Comparison of ENCODE assay signal across 22 mouse cellular contexts in genomic region chr16:54648728-54649525, GRCm38 (mm10).
DNase-seq lines count a peak whose midpoint lies in the region; ATAC-seq lines count a peak whose summit lies in the region.
"Had no signal": no experiment of that assay in that cellular context is flagged by ENCODE, and none has a peak within 500 bp of the region (broad histone marks: within the 10 kb centered on the region; RNA-seq: fewer than 3 reads in every experiment).

No protein-coding gene starts in this region.

- H3K9ac ChIP-seq in forebrain, embryonic 12.5 days, result no peak overlapping the region
- H3K9ac ChIP-seq in forebrain, embryonic 11.5 days (ENCODE audit: low read length), result no peak overlapping the region
- no peak overlapping the region for H3K9ac ChIP-seq in forebrain, embryonic 16.5 days (replicated peaks; ENCODE audit: low read depth, low read length)
- H3K9ac ChIP-seq: embryonic facial prominence, embryonic 12.5 days; hindbrain, embryonic 12.5 days had no signal

- WGBS in forebrain, embryonic 12.5 days, result 57% methylated on average over 7 of the region's 7 CpGs
- WGBS in forebrain, embryonic 11.5 days, result 71% methylated on average over 7 of the region's 7 CpGs
- 33% methylated on average over 7 of the region's 7 CpGs for WGBS in forebrain, embryonic 16.5 days

- no peaks in the 10 kb centered on the region for H3K36me3 ChIP-seq in forebrain, embryonic 12.5 days (replicated peaks)
- H3K36me3 ChIP-seq in forebrain, embryonic 11.5 days (ENCODE audit: control insufficient read depth, insufficient read depth, low read length), result no peaks in the 10 kb centered on the region
- H3K36me3 ChIP-seq in forebrain, embryonic 16.5 days (ENCODE audit: control insufficient read depth, insufficient read depth), result no peaks in the 10 kb centered on the region
- H3K36me3 ChIP-seq: embryonic facial prominence, embryonic 12.5 days; G1E; heart, embryonic 10.5 days; hindbrain, embryonic 12.5 days had no signal

- H3K4me2 ChIP-seq in forebrain, embryonic 12.5 days, result no peak overlapping the region
- H3K4me2 ChIP-seq in forebrain, embryonic 11.5 days (ENCODE audit: low read depth, low read length, severe bottlenecking), result no peak overlapping the region
- H3K4me2 ChIP-seq in forebrain, embryonic 16.5 days (ENCODE audit: low read length), result no peak overlapping the region
- H3K4me2 ChIP-seq: embryonic facial prominence, embryonic 12.5 days; hindbrain, embryonic 12.5 days had no signal

- ATAC-seq in forebrain, embryonic 12.5 days (ENCODE audit: low FRiP score), result peak; percentile 61; the same call in 1 of the 2 replicates
- ATAC-seq in forebrain, embryonic 11.5 days (replicated peaks; ENCODE audit: low FRiP score), result no peak
- peak; percentile 79 for ATAC-seq in forebrain, embryonic 16.5 days
- ATAC-seq: CD4-positive, CD25-positive, alpha-beta regulatory T cell, adult 4 months; hindbrain, embryonic 16.5 days; inflammation-experienced regulatory T-cells, adult 6 months; intestine, postnatal 0 days had no signal

- H3K9me3 ChIP-seq in forebrain, embryonic 12.5 days, result no peaks in the 10 kb centered on the region
- no peaks in the 10 kb centered on the region for H3K9me3 ChIP-seq in forebrain, embryonic 11.5 days (ENCODE audit: control insufficient read depth, low read length)
- no peaks in the 10 kb centered on the region for H3K9me3 ChIP-seq in forebrain, embryonic 16.5 days (ENCODE audit: control insufficient read depth, low read length)
- H3K9me3 ChIP-seq: embryonic facial prominence, embryonic 12.5 days; G1E; heart, embryonic 10.5 days; hindbrain, embryonic 12.5 days had no signal

- H3K4me3 ChIP-seq in forebrain, embryonic 12.5 days (replicated peaks), result no peak overlapping the region
- no peak overlapping the region for H3K4me3 ChIP-seq in forebrain, embryonic 11.5 days (ENCODE audit: low read depth, low read length)
- H3K4me3 ChIP-seq in forebrain, embryonic 16.5 days (replicated peaks; ENCODE audit: low read length), result no peak overlapping the region
- H3K4me3 ChIP-seq: embryonic facial prominence, embryonic 12.5 days; heart, embryonic 10.5 days; hindbrain, embryonic 12.5 days had no signal

- no peak for DNase-seq in forebrain, embryonic 11.5 days (ENCODE audit: low spot score)
- DNase-seq in layer of hippocampus, adult 9-10 months (ENCODE audit: low spot score), result peak; percentile 8
- no peak for DNase-seq in layer of hippocampus, postnatal 36 days
- no peak for DNase-seq in adipocyte (ENCODE audit: low spot score)
- no peak for DNase-seq in cerebellum, postnatal 10 days
- DNase-seq: adrenal gland, postnatal 10 days; B cell, adult 2 months; cerebellum, adult 2 months; cerebellum, postnatal 14 days; gastrocnemius, postnatal 10 days; heart, adult 18-20 months; heart, postnatal 4 days had no signal

- no peak overlapping the region for H3K27ac ChIP-seq in forebrain, embryonic 12.5 days
- no peak overlapping the region for H3K27ac ChIP-seq in forebrain, embryonic 11.5 days (ENCODE audit: low read depth, low read length)
- peak overlapping the region; percentile 37; the same call in 1 of the 2 replicates for H3K27ac ChIP-seq in forebrain, embryonic 16.5 days (ENCODE audit: low read length)
- H3K27ac ChIP-seq: embryonic facial prominence, embryonic 12.5 days; heart, embryonic 10.5 days; hindbrain, embryonic 12.5 days had no signal

- H3K4me1 ChIP-seq in forebrain, embryonic 12.5 days, result peaks cover 4% of the 10 kb centered on the region; the same call in 1 of the 2 replicates
- H3K4me1 ChIP-seq in forebrain, embryonic 11.5 days (replicated peaks; ENCODE audit: control insufficient read depth, insufficient read depth, low read length), result no peaks in the 10 kb centered on the region
- 0 out of 2 replicates have a peak, but pooled peaks cover 3% of the 10 kb centered on the region for H3K4me1 ChIP-seq in forebrain, embryonic 16.5 days (replicated peaks; ENCODE audit: control insufficient read depth, insufficient read depth, low read length)
- H3K4me1 ChIP-seq: embryonic facial prominence, embryonic 12.5 days; heart, embryonic 10.5 days; hindbrain, embryonic 12.5 days had no signal

- H3K27me3 ChIP-seq in forebrain, embryonic 12.5 days, result no peaks in the 10 kb centered on the region
- H3K27me3 ChIP-seq in forebrain, embryonic 11.5 days (ENCODE audit: control insufficient read depth, insufficient read depth, low read length), result no peaks in the 10 kb centered on the region
- no peaks in the 10 kb centered on the region for H3K27me3 ChIP-seq in forebrain, embryonic 16.5 days (replicated peaks; ENCODE audit: control insufficient read depth, insufficient read depth, low read length)
- H3K27me3 ChIP-seq: embryonic facial prominence, embryonic 12.5 days; hindbrain, embryonic 12.5 days had no signal
